Mouse (Mus musculus) heart, embryonic 14.5 days (tissue): ENCODE results near the gene Mccc1. TPM values are rescaled to one million over a fixed set of nuclear protein-coding genes. Genes with fewer than 3 reads are reported as not detected.

ENCODE experiments used
- ATAC-seq: fragments of 200-750 bp; cut with Nextera tagmentation; 2 replicates; pipeline ENCODE4 v1.8.0; 2017; ENCODE audit warnings: low read depth, moderate TSS enrichment; ENCODE audit not compliant: insufficient number of reproducible peaks, insufficient read depth, low FRiP score
- H3K27ac ChIP-seq, 2 experiments: fragments of 200-500 bp in 1 of 2; fragments of 300-500 bp in 1 of 2; sonication (generic) in 1 of 2; replicated peaks in 1 of 2; 2 replicates each; pipeline ENCODE4 v1.5.1; 2012 to 2014; ENCODE audit warnings: low read depth in 2 of 2, low read length in 2 of 2, control low read depth in 1 of 2, mild to moderate bottlenecking in 1 of 2, mixed read lengths in 1 of 2; ENCODE audit not compliant: control insufficient read depth in 1 of 2, insufficient read depth in 1 of 2
- H3K27me3 ChIP-seq: fragments of 300-500 bp; sonication (generic); 2 replicates; pipeline ENCODE4 v1.6.1; 2014; ENCODE audit warnings: mild to moderate bottlenecking, low read length, control low read depth; ENCODE audit not compliant: control insufficient read depth, insufficient read depth
- H3K36me3 ChIP-seq: fragments of 300-500 bp; sonication (generic); 2 replicates; pipeline ENCODE4 v1.6.1; 2014; ENCODE audit warnings: mild to moderate bottlenecking, control low read depth, low read length, mixed read lengths; ENCODE audit not compliant: control insufficient read depth, insufficient read depth
- H3K4me1 ChIP-seq, 2 experiments: fragments of 200-500 bp in 1 of 2; fragments of 300-500 bp in 1 of 2; sonication (generic) in 1 of 2; 2 replicates each; pipeline ENCODE4 v1.6.1; 2012 to 2014; ENCODE audit warnings: low read length in 2 of 2, control low read depth in 1 of 2, mixed read lengths in 1 of 2; ENCODE audit not compliant: control insufficient read depth in 2 of 2, insufficient read depth in 2 of 2
- H3K4me2 ChIP-seq: fragments of 300-500 bp; sonication (generic); 2 replicates; pipeline ENCODE4 v1.6.1; 2014; ENCODE audit warnings: mild to moderate bottlenecking, low read length
- H3K4me3 ChIP-seq, 2 experiments: fragments of 200-500 bp in 1 of 2; fragments of 300-500 bp in 1 of 2; sonication (generic) in 1 of 2; 2 replicates each; pipeline ENCODE4 v1.5.1; 2012 to 2014; ENCODE audit warnings: low read length in 2 of 2, mild to moderate bottlenecking in 2 of 2, control low read depth in 1 of 2, low read depth in 1 of 2, moderate library complexity in 1 of 2; ENCODE audit not compliant: control insufficient read depth in 1 of 2, insufficient read depth in 1 of 2
- H3K9ac ChIP-seq: fragments of 300-500 bp; sonication (generic); 2 replicates; pipeline ENCODE4 v1.6.1; 2014; ENCODE audit warnings: mild to moderate bottlenecking, low read length
- H3K9me3 ChIP-seq: fragments of 300-500 bp; sonication (generic); 2 replicates; pipeline ENCODE4 v1.6.1; 2016; ENCODE audit warnings: low read length, control low read depth; ENCODE audit not compliant: control insufficient read depth
- WGBS: fragments of 180-500 bp; shearing (Covaris S2); extraction: QIAGEN DNeasy Blood & Tissue Kit; methylation state at CpG from one replicate; pipeline ENCODE4 v1.1.7; 2014; 5-methylcytosine and 5-hydroxymethylcytosine counted together
- polyA plus RNA-seq: library from polyadenylated mRNA; unstranded; fragments of >200 nt; fragmentation: Nextera tagmentation; extraction: Ambion mirVana; gene quantifications from 2 replicates; pipeline ENCODE4 v1.2.1, GENCODE M21; 2014

Gene Mccc1
- polyA plus RNA-seq, 1 experiment from 2014 or later, result 58.9 TPM

DNA sequence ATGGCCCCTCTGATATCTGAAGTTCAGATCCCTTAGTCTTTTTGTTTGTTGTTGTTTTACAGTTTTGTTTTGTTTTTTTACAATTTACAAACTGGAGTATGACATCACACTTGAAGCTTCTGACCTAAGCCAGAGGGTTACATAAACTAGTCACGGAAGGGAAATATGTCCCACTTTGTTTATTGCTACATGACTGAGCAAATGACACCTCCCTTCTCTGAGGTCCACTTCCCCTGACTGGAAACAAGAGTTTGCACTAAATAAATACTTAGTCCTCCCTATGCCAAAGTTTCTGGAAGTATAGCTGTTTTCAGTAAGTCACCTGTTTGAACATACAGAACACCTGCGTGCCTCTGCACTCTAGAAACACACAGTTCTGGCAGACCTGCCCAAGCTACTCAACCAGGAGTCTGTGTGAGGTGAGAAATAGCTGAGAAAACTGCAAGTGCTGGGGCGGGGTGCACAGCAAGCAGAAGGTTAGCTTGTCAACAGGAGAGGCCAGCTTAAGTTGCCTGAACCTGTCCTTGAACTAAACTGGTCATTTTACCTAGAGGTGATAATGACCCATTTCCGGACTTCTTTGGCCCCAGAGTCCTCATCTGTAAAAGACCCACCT is 59.9 kb downstream of the Mccc1 start:
- peaks cover 9% of the 10 kb centered on the region; the same call in 1 of the 2 replicates for H3K36me3 ChIP-seq
- H3K27me3 ChIP-seq, result no peaks in the 10 kb centered on the region
- no peak overlapping the region for H3K4me3 ChIP-seq
- WGBS, result 80% methylated on average over 4 of the region's 4 CpGs
- H3K4me2 ChIP-seq, result no peak overlapping the region
- no peak overlapping the region for H3K27ac ChIP-seq
- ATAC-seq, result no peak
- H3K9me3 ChIP-seq, result no peaks in the 10 kb centered on the region
- peaks cover 0 to 4% of the 10 kb centered on the region in 2 experiments; a peak in 1 of 4 replicates for H3K4me1 ChIP-seq
- no peak overlapping the region for H3K9ac ChIP-seq

DNA sequence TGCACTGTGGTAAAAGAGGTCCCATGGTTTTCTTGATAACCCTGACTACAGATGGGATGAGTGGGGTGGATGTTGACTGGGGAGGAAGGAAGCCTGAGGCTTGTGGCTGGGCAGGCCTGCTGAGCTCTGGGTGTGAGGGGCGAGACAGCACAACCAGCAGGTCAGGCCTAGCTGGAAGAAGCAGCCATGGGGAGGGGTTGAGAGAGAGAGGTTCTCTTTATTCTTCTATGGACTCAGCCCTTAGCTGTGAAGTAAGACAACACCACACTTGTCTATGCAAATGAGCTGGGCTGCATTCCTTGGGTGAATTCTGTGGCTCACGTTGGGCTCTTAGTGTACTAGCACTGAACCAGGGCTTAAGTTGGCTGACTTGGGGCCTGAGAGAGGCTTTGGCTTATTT is 60.4 kb downstream of the Mccc1 start:
- H3K9ac ChIP-seq, result no peak overlapping the region
- H3K4me2 ChIP-seq, result no peak overlapping the region
- ATAC-seq, result no peak
- no peaks in the 10 kb centered on the region for H3K27me3 ChIP-seq
- H3K9me3 ChIP-seq, result no peaks in the 10 kb centered on the region
- 37% methylated on average over 2 of the region's 2 CpGs for WGBS
- no peak overlapping the region; a peak in 1 of 4 replicates for H3K27ac ChIP-seq
- no peak overlapping the region for H3K4me3 ChIP-seq
- peaks cover 0 to 4% of the 10 kb centered on the region in 2 experiments; a peak in 1 of 4 replicates for H3K4me1 ChIP-seq
- H3K36me3 ChIP-seq, result peaks cover 9% of the 10 kb centered on the region; the same call in 1 of the 2 replicates

DNA sequence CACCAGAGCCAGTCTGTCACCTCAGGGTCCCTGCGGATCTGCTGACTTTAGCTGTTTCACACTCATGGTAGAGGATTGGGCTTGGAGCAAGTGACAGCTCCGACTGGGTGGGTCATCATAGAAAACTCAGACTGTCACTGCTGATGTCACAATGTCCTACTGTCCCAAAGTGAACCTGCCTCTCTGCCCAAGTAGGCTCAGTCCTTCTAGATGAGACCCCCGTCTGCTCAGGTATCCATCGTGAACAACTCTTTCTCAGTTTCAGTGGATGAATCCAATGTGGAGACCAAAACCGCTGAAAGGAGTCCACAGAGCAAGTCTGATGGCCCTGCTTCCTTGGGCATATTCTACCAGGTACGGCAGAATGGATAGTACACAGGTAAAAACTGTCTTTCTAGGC is 63.1 kb downstream of the Mccc1 start, which contains the start of gene Dcun1d1:
Gene Dcun1d1 (minus strand): TSS at position 101 of the 400 bp plus-strand sequence.
- H3K9me3 ChIP-seq, result no peaks in the 10 kb centered on the region
- H3K4me1 ChIP-seq, result peaks cover 7 to 8% of the 10 kb centered on the region in 2 experiments
- H3K36me3 ChIP-seq, result peaks cover 9% of the 10 kb centered on the region; the same call in 1 of the 2 replicates
- H3K4me2 ChIP-seq, result no peak within 1 kb of the TSS
- H3K9ac ChIP-seq, result no peak within 1 kb of the TSS
- 90% methylated on average over 6 of the region's 6 CpGs for WGBS
- H3K27me3 ChIP-seq, result no peaks in the 10 kb centered on the region
- H3K27ac ChIP-seq, result no peak within 1 kb of the TSS
- no peak within 1 kb of the TSS for H3K4me3 ChIP-seq
- ATAC-seq, result no peak

DNA sequence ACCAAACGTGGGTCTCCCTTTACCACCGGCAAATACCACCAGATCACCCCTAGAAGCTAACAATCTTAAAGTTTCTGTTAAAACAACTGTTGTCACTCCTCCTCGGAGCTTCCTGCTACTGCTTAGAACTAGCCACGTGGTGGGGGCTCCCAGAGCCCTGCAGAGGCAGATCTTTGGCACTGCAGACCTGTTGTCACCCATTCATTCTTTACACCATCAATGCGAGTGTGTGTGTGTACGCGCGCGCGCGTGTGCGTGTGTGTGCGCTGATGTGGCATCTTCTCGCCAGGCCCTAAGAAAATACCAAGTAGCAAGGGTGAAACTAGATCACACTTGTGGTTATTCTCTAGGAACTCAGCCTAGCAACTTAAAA is 67.1 kb downstream of the Mccc1 start:
- Histone ChIP-seq H3K4me3 (peak overlapping the region; percentile 92 to 96), H3K4me1 (peaks cover 8 to 29% of the 10 kb centered on the region in 2 experiments), H3K9ac (peak overlapping the region; percentile 97), H3K27ac (peak overlapping the region; percentile 86 to 95), H3K9me3 (no peaks in the 10 kb centered on the region), H3K36me3 (peaks cover 5% of the 10 kb centered on the region; the same call in 1 of the 2 replicates), H3K4me2 (peak overlapping the region; percentile 93), H3K27me3 (no peaks in the 10 kb centered on the region)
- ATAC-seq, result peak; percentile 56; the same call in 1 of the 2 replicates
- under 1% methylated on average over 14 of the region's 14 CpGs for WGBS

DNA sequence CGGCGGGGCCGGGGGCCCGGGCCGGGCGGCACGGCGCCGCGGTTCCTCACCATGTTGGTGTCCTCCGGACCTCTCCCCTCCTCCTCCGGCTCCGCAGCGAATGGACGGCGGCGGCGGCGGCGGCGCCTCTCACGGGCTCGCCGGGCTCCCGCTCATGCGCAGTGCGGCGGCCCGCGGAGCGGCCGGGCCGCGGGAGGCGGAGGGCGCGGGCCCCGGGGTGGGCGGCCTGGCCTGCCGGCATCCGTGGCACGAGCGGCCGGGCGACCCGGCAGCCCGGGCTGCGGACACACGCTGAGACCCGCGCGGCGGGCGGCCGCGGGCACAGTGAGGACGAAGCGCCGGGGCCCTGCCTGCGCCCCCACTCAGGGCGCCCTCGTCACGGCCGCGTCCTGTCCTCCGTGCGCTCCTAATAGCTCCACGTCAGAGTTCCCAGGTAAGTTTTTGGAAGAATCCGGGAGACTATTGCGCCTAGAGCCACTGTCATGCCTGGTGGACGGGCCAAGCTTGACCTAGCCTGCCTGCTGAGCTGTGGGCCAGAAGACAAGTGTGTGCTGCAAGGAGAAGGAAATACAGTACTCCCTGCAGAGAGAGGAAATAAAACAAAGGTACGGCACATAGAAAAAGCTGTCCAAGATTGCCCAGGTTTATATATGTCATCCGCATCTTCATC is 67.6 kb downstream of the Mccc1 start:
- Histone ChIP-seq H3K4me2 (peak overlapping the region; percentile 93), H3K4me1 (peaks cover 8 to 29% of the 10 kb centered on the region in 2 experiments), H3K36me3 (peaks cover under 1% of the 10 kb centered on the region; the same call in 1 of the 2 replicates), H3K9ac (peak overlapping the region; percentile 97), H3K27me3 (no peaks in the 10 kb centered on the region), H3K4me3 (peak overlapping the region; percentile 92 to 96), H3K27ac (peak overlapping the region; percentile 86 to 95), H3K9me3 (no peaks in the 10 kb centered on the region)
- under 1% methylated on average over 71 of the region's 73 CpGs for WGBS
- peak; percentile 90 for ATAC-seq

DNA sequence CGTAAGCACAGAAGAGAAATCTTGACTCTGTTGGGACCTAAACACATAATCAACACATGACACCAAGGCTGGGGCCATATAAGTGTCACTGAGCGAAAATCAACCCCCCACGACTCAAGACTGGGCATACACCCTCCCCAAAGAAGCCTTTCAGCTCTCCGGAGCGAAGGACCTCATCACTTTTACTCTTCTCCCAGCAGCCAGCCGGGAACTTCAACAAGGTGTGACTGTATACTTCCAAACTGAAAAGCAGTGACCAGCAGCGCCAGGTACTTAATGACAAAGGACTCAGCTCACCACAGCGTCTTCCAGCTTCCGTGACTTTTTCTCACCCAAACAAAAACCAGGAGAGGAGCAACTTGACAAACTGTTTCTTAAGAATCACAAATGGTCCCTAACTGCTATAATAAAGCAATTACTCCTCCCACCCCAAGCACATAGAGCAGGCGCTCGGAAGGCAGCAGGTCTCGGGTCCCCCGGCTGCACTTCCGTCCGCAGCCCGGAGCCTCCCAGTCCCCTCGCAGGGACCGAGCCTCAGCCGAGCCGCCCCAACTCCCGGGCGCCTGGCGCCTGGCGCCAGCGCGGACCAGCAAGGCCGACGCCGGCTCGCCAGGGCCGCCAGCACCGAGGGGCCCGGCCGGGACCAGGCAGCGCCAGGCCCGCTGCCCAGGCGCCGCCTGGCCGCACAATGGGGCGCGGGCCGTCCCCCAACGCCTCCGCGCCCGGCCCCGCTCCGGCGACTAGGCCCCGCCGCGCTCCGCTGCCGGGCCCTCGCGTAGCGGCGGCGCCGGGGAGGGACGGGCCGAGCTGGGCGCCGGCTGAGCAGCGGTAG is 68.4 kb downstream of the Mccc1 start:
- H3K4me3 ChIP-seq, result peak overlapping the region; percentile 92 to 96
- peak overlapping the region; percentile 93 for H3K4me2 ChIP-seq
- no peaks in the 10 kb centered on the region for H3K9me3 ChIP-seq
- H3K36me3 ChIP-seq, result no peaks in the 10 kb centered on the region
- H3K27me3 ChIP-seq, result no peaks in the 10 kb centered on the region
- peak; percentile 77 for ATAC-seq
- 1% methylated on average over 63 of the region's 65 CpGs for WGBS
- H3K4me1 ChIP-seq, result peaks cover 10 to 32% of the 10 kb centered on the region in 2 experiments
- H3K27ac ChIP-seq, result peak overlapping the region; percentile 86 to 95
- H3K9ac ChIP-seq, result peak overlapping the region; percentile 97

DNA sequence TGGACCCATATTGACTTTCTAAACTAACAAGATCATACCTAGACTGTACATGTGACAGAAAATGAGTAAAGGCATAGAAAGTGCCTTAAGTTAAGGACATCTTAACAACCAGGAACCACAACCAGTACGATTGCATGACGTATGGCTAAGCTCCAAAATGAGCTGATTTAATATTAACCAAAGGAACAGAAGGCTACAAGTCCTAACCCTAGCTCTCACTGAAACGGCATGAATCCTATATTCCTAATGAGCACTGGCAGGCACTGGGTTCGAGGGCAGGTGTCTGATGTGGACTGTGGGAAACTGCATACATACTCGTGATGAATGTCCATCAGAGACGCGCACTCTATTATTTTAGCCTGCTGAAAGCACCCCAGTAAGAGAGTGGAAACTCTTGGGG is 69.1 kb downstream of the Mccc1 start:
- H3K27ac ChIP-seq, result peak overlapping the region in 1 of 2 experiments; percentile 95; a peak in 2 of 4 replicates
- no peaks in the 10 kb centered on the region for H3K27me3 ChIP-seq
- peak overlapping the region; percentile 93 for H3K4me2 ChIP-seq
- peak overlapping the region; percentile 97 for H3K9ac ChIP-seq
- peaks cover 10 to 36% of the 10 kb centered on the region in 2 experiments for H3K4me1 ChIP-seq
- WGBS, result 36% methylated on average over 7 of the region's 7 CpGs
- H3K36me3 ChIP-seq, result no peaks in the 10 kb centered on the region
- H3K9me3 ChIP-seq, result no peaks in the 10 kb centered on the region
- no peak for ATAC-seq
- peak overlapping the region; percentile 92 to 96 for H3K4me3 ChIP-seq
